Mouse (Mus musculus): Measurements from ENCODE around the gene Slc35b2.

Slc35b2 gene

GRCm38 (mm10) chr17:45584096-45584896 is 20.6 kb downstream of the Slc35b2 start:
- DNase-seq (ENCODE audit: low spot score in 2 of 2): peak in 1 of 2 experiments; percentile 52

GRCm38 (mm10) chr17:45584939-45585678 is 21.4 kb downstream of the Slc35b2 start:
- peak; percentile 69 to 75 for DNase-seq (ENCODE audit: low spot score in 2 of 2)

- no peak for DNase-seq (ENCODE audit: low spot score in 2 of 2)
These were observed 22.2 kb downstream of the Slc35b2 start for GRCm38 (mm10) chr17:45585725-45586448.

- no peak for DNase-seq (ENCODE audit: low spot score in 2 of 2)
These were observed 22.8 kb downstream of the Slc35b2 start for GRCm38 (mm10) chr17:45586449-45586837.

- DNase-seq (ENCODE audit: low spot score in 2 of 2): no peak
These were observed 24.7 kb downstream of the Slc35b2 start for GRCm38 (mm10) chr17:45588370-45588769.

GRCm38 (mm10) chr17:45589236-45589635 is 25.6 kb downstream of the Slc35b2 start:
- DNase-seq (ENCODE audit: low spot score in 2 of 2): no peak

GRCm38 (mm10) chr17:45589844-45590243 is 26.2 kb downstream of the Slc35b2 start:
- no peak for DNase-seq (ENCODE audit: low spot score in 2 of 2)

- no peak for DNase-seq (ENCODE audit: low spot score in 2 of 2)
These were observed 26.7 kb downstream of the Slc35b2 start for GRCm38 (mm10) chr17:45590410-45590809.

GRCm38 (mm10) chr17:45591701-45592605 is 28.3 kb downstream of the Slc35b2 start:
- no peak for DNase-seq (ENCODE audit: low spot score in 2 of 2)

GRCm38 (mm10) chr17:45592606-45593431 is 29.1 kb downstream of the Slc35b2 start:
- no peak for DNase-seq (ENCODE audit: low spot score in 2 of 2)

GRCm38 (mm10) chr17:45593479-45593878 is 29.8 kb downstream of the Slc35b2 start:
- DNase-seq (ENCODE audit: low spot score in 2 of 2): no peak

GRCm38 (mm10) chr17:45594195-45594594 is 30.5 kb downstream of the Slc35b2 start:
- no peak for DNase-seq (ENCODE audit: low spot score in 2 of 2)

GRCm38 (mm10) chr17:45594881-45595735 is 31.4 kb downstream of the Slc35b2 start:
- DNase-seq (ENCODE audit: low spot score in 2 of 2): no peak

GRCm38 (mm10) chr17:45595736-45596390 is 32.2 kb downstream of the Slc35b2 start:
- peak in 1 of 2 experiments; percentile 35 for DNase-seq (ENCODE audit: low spot score in 2 of 2)

GRCm38 (mm10) chr17:45596631-45597396 is 33.1 kb downstream of the Slc35b2 start:
- peak in 1 of 2 experiments; percentile 68 for DNase-seq (ENCODE audit: low spot score in 2 of 2)

GRCm38 (mm10) chr17:45597787-45598186 is 34.1 kb downstream of the Slc35b2 start:
- no peak for DNase-seq (ENCODE audit: low spot score in 2 of 2)

GRCm38 (mm10) chr17:45598376-45598775 is 34.7 kb downstream of the Slc35b2 start:
- DNase-seq (ENCODE audit: low spot score in 2 of 2): no peak

GRCm38 (mm10) chr17:45598891-45599290 is 35.2 kb downstream of the Slc35b2 start:
- no peak for DNase-seq (ENCODE audit: low spot score in 2 of 2)

Data from right cerebral cortex, adult 2 months (tissue).